Mouse (Mus musculus): ENCODE data around the gene Camsap3.

Camsap3 gene

DNA sequence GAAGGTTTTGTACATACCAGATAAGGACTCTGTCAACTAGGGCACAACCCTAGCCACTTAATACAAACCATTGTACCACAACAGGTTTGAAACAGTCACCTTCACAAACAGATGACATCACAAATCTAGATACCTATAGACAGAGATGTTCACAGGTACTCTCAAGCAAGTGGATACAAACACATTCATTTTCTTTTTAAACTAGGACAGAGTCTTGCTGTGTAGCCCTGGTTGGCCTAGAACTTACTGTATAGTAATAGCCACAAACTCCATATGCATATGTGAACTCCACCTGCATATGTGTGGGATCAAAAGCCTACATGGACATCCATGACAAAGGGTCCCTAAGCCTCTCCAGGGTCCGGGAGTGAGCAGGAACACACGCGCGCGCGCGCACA is at the start of gene Camsap3:
Gene Camsap3, plus strand, starts transcription at position 301 of the 398 bp plus-strand sequence.
- DNase-seq (ENCODE audit: low read depth, low spot score), result no peak

DNA sequence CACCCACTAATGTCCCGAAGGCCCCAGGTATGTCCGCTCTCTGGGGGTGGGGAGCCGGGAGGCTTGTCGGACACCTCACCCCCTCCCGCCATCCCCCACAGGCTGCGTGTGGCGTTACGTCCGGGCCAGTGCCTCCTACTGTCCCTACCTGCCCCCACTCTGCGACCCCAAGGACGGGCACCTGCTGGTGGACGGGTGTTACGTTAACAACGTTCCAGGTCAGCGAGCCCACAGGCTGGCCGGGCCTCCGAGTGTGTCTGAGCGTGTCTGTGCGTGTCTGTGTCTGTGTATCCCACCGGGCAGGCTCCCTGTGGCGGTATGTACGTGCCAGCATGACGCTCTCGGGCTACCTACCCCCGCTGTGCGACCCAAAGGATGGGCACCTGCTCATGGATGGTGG is 49.4 kb upstream of the Camsap3 start:
- DNase-seq (ENCODE audit: low read depth, low spot score), result no peak

DNA sequence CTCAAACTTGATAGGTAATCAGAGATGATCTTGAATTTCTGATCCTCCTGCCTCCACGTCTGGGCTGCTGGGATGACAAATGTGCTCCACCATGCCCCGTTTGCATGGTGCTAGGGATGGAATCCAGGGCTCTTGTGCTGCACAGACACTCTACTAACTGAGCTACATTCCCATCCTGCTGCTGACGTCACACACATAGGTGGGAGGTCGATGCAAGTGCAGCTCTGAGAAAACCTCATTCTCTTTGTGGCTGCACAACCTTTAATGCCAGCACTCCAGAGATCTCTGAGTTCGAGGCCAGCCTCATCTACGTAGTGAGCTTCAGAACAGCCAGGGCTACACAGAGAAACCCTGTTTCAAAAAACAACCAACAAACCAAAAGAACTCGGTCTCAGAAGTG is 47.9 kb upstream of the Camsap3 start:
- DNase-seq (ENCODE audit: low read depth, low spot score), result no peak

DNA sequence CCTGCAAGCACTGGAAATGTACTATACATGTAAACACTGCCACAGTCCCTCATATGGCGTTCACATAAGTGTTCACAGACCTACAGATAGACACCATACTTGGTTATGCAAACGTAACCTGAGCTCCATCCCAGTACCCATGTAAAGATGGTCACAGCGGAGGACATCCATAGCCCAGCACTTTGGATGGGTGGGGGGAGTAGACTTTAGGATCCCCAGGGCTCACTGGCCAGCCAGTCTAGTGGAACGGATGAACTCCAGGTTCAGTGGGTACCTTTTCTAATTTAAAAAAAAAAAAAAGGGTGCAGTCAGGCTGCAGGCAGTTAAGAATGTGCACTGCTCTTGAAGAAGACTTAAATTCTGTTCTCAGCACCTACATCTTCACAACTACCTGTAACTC is 47.0 kb upstream of the Camsap3 start:
- DNase-seq (ENCODE audit: low read depth, low spot score), result no peak

DNA sequence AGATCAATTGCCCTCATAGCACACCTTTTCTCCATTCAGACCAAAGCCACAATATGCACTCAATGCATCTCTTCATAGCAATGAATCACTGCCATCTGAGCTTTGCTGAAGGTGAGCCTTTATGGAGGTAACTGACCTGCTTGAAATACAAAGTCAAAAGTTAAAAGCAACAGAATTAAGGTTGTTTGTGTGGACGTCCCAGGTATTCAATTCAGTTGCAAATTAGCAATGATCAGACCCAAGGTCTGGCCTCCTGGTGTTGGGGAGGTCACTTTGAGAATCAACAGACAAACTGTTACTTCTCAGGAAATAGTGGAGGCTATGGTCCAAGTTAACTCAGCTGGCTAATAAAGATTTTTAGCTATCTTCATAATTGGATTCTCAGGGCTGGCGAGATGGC is 40.6 kb upstream of the Camsap3 start:
- DNase-seq (ENCODE audit: low read depth, low spot score), result peak; percentile 70

DNA sequence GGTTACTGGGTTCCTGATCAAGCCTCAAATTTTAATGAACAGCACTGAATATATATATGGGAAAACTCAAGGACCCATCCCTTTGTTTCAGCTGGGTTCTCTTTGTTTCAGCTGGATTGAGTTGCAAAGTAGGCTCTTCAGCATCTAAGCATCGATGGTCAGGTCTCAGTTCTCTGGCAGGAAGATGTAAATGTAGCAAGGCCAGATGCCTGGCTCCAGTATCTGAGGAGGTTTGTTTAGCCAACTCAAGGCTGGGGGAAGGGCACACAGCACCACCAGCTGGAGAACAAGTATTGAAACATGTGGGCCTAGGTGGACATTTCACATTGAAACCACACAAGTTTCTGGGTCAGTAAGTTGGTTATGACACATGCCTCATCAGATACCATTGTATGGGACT is 34.9 kb upstream of the Camsap3 start:
- DNase-seq (ENCODE audit: low read depth, low spot score), result peak; percentile 86

DNA sequence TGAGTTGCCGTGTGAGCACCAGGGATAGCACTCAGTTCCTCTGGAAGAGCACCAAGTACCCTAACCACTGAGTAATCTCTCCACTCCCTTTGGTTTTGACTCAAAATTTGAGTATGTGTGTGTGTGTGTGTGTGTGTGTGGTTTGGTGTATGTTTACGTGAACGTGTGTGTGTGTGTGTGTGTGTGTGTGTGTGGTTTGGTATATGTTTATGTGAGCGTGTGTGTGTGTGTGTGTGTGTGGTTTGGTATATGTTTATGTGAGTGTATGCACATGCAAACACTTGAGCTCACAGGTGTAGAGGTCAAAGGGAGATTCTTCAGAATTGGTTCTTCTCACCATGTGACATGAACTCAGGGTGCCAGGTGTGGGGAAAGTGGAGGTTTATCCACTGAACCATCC is 31.0 kb upstream of the Camsap3 start:
- no peak for DNase-seq (ENCODE audit: low read depth, low spot score)

DNA sequence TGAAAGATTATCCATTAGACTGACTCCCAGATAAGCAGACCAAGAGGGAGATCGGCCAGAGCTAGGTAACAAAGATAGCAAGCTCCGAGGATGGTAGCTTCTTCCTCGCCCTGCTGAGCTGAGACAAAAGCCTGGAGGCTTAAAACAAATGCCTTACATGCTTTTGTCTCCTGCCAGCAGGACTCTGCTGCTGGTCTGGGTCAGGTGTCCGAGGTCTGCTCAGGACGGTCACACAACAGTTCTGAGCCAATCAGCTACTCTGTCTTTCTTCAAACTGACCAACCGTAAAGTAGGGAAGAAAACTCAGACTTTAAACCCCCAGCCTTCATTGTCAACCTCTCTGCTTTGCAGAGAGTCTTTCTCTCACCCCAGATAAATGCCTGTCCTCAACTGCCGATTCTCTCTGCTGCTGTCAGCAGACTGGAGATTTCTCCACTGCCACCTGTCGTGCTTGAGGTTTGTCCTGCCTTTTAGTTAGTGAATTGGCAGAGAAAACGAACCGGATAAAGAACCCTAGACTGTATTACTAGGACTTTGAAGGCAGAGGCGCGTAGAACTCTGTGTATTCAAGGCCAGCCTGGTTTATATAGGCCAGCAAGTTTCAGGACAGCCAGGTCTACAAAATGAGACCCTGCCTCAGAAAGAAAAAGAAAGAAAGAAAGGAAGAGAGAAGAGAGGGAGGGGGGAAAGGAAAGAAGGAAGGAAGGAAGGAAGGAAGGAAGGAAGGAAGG is 19.3 kb upstream of the Camsap3 start, which contains the start of gene C330021F23Rik:
Gene C330021F23Rik, plus strand, starts transcription at position 350 of the 731 bp plus-strand sequence.
- peak; percentile 91 for DNase-seq (ENCODE audit: low read depth, low spot score)

DNA sequence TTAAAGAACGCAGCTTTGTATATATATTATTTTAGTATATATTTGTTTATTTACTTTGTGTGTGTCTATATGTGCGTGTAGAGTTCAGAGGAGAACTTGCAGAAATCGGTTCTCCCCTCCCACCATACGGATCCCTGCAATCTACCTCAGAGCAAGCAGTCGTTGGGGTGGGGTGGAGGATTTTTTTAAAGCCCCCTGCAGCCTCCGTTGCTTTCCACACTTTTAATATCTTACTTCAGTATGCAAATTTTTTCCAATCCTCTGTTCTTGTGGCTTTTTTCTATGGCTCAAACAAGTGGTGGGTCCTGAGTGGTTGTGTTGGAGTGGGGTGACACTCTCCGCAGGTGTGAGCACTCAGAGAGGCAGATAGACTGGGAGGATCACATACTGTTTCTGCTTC is 18.7 kb upstream of the Camsap3 start:
- DNase-seq (ENCODE audit: low read depth, low spot score), result no peak

DNA sequence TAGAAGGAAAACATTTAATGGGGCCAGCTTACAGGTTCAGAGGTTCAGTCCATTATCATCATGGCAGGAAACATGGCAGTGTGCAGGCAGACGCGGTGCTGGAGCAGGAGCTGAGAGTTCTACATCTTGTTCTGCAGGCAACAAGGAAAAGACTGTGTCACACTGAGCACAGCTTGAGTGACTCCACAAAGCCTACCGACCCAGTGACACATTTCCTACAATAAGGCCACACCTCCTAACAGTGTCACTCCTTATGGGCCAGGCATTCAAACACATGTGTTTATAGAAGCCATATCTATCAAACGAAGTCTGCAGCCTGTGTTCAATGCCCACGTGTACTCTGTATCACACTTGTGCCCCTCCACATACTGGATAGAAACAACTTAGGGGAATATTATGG is 17.3 kb upstream of the Camsap3 start:
- DNase-seq (ENCODE audit: low read depth, low spot score), result no peak

DNA sequence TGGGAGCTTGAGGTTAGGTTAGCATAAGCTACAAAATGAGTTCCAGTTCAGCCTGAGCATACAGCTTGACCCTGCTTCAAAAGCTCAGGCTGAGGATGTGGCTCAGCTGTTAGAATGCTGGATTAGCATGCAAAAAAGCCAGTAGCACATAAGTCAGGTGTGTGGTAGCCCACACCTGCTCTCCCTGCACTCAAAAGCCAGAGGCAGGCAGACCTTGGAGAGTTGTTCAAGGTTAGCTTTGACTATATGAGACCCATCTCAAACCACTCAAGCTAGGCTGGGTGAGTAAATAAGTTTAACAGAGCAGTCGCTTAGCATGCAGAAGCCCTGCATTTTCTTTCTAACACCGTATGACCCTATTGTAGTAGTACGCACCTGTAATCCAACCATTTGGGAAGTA is 12.5 kb upstream of the Camsap3 start:
- DNase-seq (ENCODE audit: low read depth, low spot score), result peak; percentile 78

DNA sequence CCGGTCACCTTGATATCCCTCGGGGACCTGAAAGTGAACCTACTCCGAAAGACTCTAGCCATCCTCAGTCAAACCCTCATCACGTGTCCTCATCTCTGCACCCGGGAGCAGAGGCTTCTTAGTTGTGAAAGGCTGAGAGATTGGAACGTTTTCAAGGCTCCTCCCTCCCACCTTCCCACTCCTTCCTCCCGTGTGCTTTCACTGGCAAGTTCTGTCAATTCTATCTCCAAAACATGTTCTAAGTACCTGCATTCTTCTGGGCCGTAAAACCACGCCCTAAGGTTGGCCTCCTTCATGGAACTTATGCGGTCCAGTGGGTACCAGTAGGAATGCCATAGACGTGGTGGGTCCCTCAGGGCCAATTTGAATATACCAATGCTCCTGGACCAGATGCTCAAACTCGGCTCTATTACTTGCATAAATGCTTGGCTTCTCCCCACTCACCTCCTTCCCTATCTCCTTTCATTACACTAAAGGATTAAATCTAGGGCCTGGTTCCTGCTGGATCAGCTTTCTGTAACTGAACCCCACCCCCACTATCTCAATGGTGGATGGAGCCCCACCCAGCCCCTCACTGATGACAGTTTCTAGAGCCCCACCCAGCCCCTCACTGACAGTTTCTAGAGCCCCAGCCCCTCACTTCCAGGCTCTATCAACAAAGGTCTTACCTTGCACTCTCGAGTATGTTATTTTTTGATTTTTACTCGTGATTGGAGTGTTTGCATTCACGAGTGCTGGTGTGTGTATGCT is 10.7 kb upstream of the Camsap3 start:
- peak; percentile 61 for DNase-seq (ENCODE audit: low read depth, low spot score)

DNA sequence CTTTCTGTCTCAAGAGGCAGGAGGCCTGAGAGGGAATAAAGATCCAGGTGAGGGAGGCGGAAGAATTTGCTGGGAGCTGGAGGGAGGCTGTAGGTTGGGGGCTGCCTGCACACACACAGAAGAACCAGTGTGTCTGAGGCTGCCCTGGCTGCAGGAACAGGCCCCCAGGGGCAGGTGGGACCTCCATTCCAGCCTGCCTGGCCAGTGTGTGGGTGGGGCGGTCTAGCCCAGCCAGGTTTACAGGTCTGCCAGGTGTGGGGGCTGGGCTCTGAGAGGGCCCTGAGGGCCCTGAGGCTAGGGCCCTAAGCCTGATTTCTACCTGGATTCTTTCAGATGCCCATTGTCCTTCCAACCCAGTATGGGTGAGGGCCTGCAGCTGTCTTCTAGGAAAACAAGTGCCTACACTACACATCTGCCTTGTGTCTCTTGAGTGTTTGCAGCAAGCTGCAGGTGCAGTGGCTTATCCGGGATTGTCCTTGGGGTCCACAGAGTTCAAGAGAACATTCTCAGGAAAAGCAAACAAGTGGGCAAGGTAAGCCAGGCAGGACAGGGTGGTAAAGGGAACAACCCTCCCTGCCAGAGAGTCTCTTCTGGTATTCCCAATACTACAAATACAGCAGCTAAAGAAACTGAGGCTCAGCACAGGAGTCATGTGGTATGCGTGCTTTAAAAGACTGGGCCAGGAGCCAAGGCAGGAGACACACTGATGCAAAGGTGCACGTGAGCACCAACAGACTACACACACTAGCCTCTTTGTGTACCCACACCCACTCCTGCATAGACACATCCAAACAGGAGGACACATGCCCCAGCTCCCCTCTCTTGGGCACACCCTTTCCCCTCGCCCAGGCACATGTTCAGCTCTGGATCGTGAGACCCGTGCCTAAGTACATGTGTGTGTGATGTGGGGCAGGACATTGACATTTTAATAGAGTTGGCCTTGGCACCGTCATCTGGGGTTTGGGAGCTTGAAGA is 7.4 kb upstream of the Camsap3 start:
- peak; percentile 52 for DNase-seq (ENCODE audit: low read depth, low spot score)

DNA sequence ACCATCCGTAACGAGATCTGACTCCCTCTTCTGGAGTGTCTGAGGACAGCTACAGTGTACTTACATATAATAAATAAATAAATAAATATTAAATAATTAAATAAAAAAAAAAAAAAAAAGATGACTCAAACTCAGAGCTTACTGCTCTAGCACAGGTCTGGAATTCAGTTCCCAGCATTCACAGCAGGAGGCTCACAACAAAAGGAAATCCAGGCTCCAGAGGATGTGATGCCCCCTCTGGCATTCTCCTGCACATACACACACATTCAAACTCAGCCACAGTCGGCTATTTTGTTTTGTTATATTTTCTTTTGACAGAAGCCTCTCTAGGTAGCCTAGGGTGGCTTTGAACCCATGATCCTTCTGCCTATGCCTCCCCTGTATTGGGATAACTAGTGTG is 5.1 kb upstream of the Camsap3 start:
- DNase-seq (ENCODE audit: low read depth, low spot score), result peak; percentile 78

DNA sequence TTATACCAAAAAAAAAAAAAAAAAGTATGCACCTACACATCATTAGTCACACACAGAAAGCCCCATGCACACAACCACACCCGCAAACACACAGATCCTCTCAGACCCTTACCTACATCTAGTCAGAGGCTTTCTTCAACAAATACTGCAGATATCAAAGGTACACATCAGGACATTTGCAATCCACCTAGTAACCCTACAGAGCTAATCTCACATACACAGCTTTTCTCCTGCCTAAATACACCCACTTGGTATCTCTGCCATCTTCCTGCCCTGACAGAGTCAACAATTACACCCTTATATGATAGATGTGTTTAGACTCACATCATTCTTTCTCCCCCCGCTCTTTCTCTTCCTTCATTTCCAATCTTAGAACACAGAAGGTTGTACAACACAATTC is 641 bp upstream of the Camsap3 start:
- DNase-seq (ENCODE audit: low read depth, low spot score), result no peak

DNA sequence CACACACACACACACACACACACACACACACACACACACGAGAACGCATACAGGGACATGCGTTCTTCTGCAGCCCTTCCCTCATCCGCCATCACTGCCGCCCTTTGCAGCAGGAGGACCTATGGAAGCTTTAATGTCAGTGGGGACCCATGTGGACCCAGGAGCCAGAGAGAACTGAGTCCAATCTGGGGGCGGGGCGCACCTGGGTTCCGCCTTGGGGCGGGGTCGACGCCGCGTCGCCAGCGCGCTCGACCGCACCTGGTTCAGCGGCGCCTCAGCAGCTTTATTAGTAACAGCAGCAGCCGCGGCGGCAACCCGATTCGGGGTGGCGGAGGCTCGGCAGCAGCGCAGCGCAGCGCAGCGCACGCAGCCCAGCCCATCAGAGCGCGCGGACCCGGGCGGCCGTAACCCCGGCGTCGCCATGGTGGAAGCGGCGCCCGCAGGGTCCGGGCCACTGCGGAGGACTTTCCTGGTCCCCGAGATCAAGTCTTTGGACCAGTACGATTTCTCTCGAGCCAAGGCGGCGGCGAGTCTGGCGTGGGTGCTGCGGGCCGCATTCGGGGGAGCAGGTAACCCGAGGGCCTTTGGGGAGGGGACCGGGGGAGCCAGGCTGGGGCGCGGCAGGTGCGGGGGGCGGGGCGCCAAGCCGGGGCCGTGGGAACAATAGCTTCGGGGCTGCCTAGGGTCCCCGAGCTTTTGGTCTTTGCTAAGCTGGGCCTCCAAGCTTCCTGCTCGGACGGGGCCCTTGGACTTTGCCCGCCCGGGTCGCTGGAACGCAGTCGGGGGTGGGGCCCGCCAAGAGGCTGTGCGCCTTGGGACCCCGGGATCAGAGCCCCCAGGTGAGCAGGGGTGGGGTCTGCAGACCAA is 531 bp downstream of the Camsap3 start:
- peak; percentile 92 for DNase-seq (ENCODE audit: low read depth, low spot score)

DNA sequence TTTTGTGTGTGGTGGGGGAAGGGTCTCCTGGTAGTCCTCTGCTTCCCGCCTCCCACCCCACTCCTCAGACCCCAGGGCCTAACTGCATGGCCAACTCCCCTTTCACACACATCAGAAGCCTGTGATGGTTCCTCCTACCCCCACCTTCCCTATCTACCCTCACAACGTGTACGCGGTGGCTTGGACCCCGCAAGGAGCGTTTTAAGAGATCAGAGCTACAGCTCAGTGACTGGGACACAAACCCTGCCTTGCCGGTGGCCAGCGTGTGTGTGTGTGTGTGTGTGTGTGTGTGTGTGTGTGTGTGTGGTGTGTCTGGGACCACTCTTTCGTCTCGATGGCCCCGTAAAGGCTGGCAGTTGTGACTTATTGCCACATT is 1.2 kb downstream of the Camsap3 start:
- DNase-seq (ENCODE audit: low read depth, low spot score), result peak; percentile 49

DNA sequence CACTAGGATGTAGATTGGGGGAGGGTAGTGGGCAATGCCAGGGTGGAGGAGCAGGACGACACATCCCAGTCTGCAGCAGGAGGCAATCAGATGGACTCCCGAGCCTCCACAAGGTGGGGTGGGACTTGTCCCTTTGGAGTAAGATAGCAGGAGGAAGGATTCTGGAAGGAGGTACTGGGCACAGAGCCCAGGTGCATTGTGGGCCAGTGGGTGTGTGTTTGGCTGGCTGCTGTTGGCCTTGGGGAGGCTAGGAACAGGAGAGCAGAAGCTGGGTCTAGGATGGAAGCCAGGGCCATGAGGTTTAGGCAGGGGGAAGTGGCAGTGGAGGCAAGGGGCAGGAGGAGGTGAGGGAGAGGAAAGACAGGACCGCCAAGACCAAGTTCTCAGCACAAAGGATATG is 6.4 kb downstream of the Camsap3 start:
- DNase-seq (ENCODE audit: low read depth, low spot score), result peak; percentile 28

DNA sequence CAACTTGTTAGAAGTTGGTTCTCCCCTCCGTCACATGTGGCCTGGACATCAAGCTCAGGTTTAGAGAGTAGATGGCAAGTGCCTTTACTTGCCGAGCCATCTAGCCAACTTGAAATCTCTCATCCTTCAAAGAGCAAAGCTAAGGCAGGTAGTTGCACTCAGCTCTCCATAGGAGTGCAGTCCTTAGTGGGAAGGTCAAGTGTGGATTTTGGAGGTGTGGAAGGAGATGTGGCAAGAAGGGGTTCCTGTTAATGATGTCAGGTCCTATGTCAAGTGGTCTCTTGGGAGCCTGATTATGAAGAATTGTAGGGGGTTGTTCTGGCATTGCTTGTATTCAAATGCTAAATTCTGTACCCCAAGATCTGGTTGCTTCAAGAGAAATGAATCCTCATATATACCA is 7.4 kb downstream of the Camsap3 start:
- DNase-seq (ENCODE audit: low read depth, low spot score), result no peak

DNA sequence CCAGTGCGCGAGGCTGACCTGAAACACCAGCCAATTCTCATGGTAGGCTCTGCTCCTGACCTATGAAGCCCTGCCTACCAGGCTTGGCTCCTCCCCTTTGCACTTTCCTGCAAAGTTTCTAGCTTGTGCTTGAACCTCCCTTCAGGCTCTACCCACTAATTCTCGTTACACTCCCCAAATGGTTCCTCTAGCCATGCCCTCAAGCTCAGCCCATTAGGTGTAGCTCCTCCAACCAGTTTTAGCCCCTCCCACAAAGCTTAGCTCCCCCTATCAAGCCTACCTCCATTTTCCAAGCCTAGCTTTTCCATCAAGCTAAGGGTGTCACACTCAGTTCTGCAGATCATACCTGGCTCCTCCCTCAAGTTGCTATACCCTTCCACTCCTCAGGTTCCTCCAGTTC is 11.0 kb downstream of the Camsap3 start:
- peak; percentile 95 for DNase-seq (ENCODE audit: low read depth, low spot score)

DNA sequence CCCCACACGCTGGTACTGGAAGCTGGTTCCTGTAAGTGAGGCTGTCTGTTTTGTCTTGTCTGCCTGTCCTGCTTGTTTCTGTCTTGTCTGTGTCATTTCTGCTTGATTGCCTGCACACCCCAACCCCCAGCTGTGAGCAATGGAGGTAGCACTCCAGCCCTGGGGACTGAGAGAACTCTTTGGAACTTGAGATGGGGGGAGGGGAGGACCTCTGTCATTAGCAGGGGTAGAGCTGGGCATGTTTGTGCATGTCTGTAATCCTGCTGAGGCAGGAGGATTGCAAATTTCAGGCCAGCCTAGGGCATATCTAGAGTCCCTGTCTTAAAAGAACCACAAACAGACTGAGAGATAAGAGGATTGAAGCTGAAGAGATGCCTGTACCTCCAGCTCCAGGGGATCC is 12.1 kb downstream of the Camsap3 start:
- DNase-seq (ENCODE audit: low read depth, low spot score), result peak; percentile 86

Measured in ZHBTc4 (cell line).